Mouse (Mus musculus) megakaryocyte, adult 5-6 weeks (primary cell): ENCODE measurements around the gene Ccdc138. TPM values are rescaled to one million over a fixed set of nuclear protein-coding genes. Genes with fewer than 3 reads are reported as not detected.

ENCODE experiments used
- ATAC-seq: 2 replicates; pipeline ENCODE4 v1.8.0; 2016; ENCODE audit warnings: mild to moderate bottlenecking, inconsistent platforms; ENCODE audit not compliant: poor library complexity, severe bottlenecking
- total RNA-seq, 2 experiments: library from RNA; stranded (forward) in 1 of 2; stranded (reverse) in 1 of 2; fragments of 153-499, 151-499 nt in 1 of 2; fragments of 221-1000, 200-1000 nt in 1 of 2; gene quantifications; 2 replicates each; pipeline versions ENCODE4 v1.2.3 to v1.2.4; 2015 to 2017

Gene Ccdc138
- total RNA-seq, 2 experiments from 2014 or later, result 3.5 to 5.3 TPM

DNA sequence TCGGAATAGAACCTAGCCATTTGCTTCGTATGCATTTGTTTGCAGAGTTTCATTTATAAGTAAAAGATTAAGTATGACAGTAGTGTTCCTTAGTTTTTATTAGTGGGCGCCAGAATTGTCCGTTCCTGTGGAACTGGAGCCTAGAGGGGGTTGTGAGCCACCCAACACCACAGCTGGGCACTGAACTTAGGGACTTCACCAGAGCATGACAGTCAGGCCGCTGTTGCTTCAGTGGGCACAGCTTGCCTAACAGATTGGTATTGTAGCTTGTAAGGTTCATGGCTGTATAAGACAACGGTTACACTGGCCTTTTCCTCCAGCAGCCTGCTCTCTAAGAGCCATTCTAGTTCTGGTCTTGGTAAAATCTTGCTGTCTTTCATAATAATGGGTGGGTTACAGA, 62.8 kb downstream of the Ccdc138 start:
- ATAC-seq, result no peak

GRCm38 (mm10) chr10:58585427-58586223, 87.9 kb downstream of the Ccdc138 start:
- no peak for ATAC-seq

DNA sequence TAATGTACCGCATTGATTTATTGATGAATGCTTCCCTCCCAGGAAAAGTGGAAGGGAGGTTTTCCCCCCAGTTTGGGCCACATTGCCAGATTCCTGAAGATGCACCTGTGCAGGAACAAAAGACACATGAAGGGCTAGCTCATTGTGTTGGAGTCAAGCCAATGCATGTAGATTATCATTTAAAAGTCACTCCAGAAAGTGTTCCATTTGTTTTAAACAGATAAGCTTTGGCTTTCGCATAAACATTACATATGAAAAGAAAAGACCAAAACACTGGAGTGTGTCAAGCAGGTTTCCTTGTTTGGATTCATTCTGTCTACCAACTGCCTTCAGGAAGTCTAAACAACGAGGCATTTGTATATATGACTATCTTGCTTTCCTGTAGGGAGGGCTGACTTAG, 96.7 kb downstream of the Ccdc138 start:
- ATAC-seq, result no peak

DNA sequence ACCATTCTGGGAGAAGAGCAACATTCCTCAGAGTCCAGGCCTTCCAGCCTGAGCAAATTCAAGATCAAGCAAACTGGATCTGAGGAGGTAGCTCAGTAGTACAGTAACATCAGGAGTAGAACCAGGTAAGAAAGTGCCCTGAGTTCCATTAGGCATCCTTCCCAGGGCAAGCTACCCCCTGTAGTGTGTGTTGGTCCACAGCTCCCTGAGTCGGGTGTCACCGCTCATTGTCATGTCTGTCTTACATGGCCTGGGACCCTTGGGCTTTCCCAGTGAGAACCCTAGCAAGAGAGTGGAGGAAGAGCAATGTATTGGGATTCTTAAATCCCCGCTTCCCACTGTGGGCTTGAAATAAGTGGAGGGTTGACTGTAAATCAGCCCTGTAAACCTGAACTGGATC, 97.4 kb downstream of the Ccdc138 start:
- ATAC-seq, result no peak

- ATAC-seq, result no peak
Observed at GRCm38 (mm10) chr10:58595821-58596220, 98.1 kb downstream of the Ccdc138 start.

DNA sequence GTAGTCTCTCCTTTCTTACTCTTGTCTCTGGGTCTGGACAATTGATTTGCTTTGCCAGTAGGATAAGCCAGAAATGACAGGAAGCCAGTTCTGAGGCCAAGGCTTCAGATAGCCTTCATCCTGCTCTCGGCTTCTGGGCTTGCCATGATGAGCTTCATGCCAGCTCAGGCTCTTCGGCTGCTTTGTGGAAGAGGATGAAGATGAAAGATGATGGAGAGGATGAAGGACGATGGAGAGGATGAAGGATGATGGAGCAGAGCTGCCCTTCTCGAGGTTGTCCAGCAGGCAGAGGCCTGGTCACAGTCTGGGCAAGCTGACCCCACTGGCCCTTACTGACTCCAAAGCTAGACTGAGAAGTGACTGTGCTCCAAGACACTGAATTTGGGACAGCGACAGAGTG, 102.4 kb downstream of the Ccdc138 start:
- ATAC-seq, result no peak

DNA sequence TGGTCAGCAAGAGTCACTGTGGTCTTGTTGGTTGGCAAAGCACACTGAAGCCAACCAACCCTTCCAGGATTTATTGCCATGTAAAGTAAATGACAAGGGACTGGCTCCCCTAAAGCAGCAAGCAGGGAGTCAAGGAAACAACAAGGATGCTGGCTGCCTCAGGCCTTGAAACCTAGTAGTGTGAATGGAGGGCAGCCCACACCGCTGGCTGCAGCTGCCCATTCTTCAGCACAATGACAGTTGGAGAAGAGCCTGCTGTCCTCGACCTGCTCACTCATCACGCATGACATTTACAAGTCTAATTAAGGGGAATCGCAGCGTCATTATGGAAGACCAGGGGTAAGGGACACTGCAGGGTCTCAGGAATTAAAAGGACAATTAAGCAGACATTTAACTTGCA, 103.2 kb downstream of the Ccdc138 start:
- no peak for ATAC-seq

DNA sequence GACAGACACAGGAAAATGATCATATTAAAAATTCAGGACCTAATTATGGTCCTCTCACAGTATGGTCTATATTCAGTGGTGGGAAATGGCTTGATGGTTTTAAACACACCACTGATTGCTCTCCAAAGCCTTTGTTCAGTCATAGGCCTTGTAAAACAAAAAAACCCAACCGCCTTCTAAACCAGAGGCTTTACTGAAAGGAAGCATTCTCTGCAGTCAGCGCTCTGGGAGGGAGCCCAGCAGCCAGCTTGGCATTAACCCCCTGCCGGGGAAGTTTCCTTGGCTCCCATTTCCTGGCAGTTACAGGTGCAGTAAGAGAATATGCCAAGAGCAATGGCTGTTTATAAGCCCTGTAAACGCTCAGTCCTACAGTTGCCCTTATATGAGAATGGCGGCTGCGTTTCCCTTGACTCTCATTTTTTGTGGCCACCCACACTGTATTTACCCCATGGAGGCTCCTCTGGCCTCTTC, 103.7 kb downstream of the Ccdc138 start:
- ATAC-seq, result no peak

GRCm38 (mm10) chr10:58601946-58602345, 104.2 kb downstream of the Ccdc138 start:
- no peak for ATAC-seq

DNA sequence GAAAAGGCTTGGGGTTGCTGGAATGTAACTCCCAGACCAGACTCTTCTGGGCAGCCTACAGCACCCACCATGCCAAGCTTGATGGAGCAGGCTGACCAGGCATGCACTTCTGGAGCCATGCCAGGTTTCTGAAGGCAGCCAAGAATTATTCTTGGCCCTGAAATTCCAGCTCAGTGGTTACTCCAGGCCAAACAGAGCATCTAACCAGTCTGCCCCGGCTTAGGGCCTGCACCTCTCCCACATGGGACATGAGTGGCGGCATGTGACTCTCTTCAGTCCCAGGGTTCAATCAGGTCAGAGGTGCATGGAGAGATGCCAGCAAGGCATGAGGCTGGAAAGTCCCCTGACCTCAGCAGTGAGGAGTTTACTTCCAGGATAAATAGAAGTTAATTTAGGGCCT, 107.0 kb downstream of the Ccdc138 start:
- ATAC-seq, result no peak

DNA sequence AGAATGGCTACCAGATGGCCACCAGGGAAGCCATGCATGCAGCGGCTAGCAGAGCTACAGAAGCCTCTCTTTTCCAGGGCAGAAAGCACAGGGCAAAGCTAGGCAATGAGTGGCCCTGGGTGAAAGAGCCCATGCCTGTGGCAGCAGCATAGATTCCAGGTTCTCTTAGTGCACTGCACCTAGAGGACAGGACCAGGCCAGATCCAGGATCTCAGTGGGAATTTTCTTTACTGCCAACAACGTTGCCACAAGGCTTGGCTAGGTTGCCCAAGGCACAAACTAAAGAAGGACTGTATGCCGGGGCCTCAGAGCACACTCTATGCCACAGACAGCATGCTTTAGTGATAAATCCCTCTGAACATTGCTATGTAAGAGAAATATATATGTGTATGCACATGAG, 108.6 kb downstream of the Ccdc138 start:
- no peak for ATAC-seq

- ATAC-seq, result no peak
Observed at GRCm38 (mm10) chr10:58608858-58609257, 111.1 kb downstream of the Ccdc138 start.

GRCm38 (mm10) chr10:58610484-58611261, 112.9 kb downstream of the Ccdc138 start:
- ATAC-seq, result no peak

DNA sequence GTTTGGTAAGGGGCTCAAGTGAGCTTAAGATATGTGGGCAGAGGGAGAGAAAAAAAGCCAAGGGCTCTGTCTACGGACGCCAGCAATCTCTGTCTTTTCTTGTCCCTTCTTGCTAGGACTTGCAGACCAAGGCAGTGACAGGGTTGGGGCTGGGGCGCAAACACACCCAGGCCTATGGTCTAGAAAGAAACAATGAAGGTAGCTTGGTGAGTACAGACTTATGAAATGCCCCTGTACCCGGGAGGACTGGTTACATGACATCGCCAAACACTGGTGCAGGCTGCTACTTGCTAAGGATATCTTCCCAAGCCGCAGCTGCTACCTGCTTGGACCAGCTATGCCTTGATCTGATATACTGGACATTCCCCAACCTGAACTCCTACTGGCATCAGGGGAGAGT, 116.9 kb downstream of the Ccdc138 start:
- no peak for ATAC-seq

DNA sequence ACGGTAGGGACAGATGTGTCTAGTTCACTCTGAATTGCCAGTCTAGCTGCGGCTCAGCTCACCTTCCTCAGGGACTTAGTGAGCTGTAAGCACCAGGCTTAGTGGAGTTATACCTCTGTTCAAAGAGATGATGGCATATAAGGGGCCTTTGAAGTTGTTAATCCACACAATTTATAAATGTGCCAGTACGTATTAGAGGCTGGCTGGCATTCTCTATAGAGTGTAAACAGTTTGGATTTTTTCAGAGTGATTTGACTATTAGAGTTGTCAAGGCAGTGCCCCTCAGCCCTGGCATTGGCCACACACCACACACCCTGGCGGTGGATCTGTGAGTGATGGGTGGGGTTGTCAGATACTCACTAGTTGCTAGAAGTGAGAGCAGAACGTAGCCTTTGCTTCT, 118.8 kb downstream of the Ccdc138 start:
- ATAC-seq, result no peak

DNA sequence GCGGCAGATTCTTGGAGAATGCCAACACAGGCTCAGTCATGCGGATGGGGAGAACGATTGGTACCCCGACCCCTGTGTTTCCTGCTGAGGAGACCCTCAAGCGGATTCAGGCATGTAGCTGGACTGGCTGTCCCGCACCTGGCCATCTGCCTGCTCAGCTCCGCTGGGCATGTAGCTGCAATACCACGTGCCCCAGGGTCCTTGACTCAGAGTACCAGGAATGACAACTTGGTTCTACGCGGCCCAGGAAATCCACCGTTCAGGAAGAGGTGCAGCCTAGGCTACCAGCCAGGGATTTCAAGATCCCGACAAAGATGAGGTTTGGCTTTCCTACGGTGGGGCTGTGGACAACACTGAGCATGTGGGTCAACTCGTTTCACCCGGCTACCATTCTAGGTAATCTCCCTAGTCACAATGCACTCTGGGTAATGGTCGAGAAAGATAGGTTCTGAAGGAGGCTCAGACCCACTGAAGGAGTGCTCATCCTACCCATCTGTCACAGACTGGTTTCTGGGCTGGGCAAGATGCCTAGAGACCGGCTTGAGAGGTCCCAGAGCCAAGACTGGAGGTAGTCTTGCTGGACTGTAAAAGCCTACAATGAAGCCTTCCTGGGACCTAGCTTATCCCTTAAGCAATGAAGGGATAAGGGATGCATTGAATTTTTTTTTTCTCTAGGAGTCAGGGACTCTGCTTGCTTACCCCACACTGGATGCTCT, 120.9 kb downstream of the Ccdc138 start:
- ATAC-seq, result no peak

DNA sequence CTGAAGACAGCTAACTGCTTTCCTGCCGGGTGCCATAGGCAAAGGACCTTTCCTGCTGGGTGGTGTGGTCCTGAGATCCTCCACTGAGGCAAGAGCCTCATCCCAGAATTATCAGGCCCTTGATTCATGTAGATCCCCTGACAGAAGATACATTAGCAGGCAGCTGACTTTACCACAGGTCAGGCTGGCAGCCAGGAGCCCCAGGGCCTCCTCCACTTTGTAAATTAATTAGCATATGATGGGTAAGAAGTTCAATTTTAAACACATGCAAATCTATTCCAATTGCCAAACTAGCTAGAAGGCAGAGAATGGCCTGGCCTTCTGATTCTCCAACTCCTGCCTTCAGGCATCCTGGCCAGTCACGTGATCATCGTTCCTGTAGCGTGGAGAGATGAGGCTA, 121.5 kb downstream of the Ccdc138 start:
- no peak for ATAC-seq

- ATAC-seq, result 0 out of 2 replicates have a peak, but pooled peaks have one; percentile 24
Observed at GRCm38 (mm10) chr10:58624848-58625711, 127.3 kb downstream of the Ccdc138 start.
